Mouse (Mus musculus) thymus, postnatal 36 days (tissue): ENCODE measurements around the gene Hes2.

ENCODE experiments used
- DNase-seq, 2 experiments: peaks; one replicate each; pipeline ENCODE4 v3.0.0; 2022; ENCODE audit warnings: mixed read lengths in 2 of 2

The Hes2 gene

GRCm38 (mm10) chr4:152132772-152133169 lies 25.9 kb upstream of the Hes2 start:
- DNase-seq: no peak

GRCm38 (mm10) chr4:152133213-152133612 lies 25.5 kb upstream of the Hes2 start:
- DNase-seq: no peak

GRCm38 (mm10) chr4:152134507-152134906 lies 24.2 kb upstream of the Hes2 start:
- DNase-seq: peak; percentile 69 to 72

GRCm38 (mm10) chr4:152135363-152135762 lies 23.3 kb upstream of the Hes2 start:
- DNase-seq: no peak

- no peak for DNase-seq
These were observed 22.4 kb upstream of the Hes2 start for GRCm38 (mm10) chr4:152136112-152136875.

- DNase-seq: no peak
These were observed 21.8 kb upstream of the Hes2 start for GRCm38 (mm10) chr4:152136876-152137250.

GRCm38 (mm10) chr4:152138497-152139260 lies 20.0 kb upstream of the Hes2 start:
- DNase-seq: peak; percentile 78 to 79

- peak in 1 of 2 experiments; percentile 40 for DNase-seq
These were observed 18.2 kb upstream of the Hes2 start for GRCm38 (mm10) chr4:152140441-152140840.

- no peak for DNase-seq
These were observed 17.0 kb upstream of the Hes2 start for GRCm38 (mm10) chr4:152141521-152142135.

- DNase-seq: no peak
These were observed 15.0 kb upstream of the Hes2 start for GRCm38 (mm10) chr4:152143632-152144031.

- no peak for DNase-seq
These were observed 13.2 kb upstream of the Hes2 start for GRCm38 (mm10) chr4:152145473-152145872.

- DNase-seq: no peak
These were observed 12.4 kb upstream of the Hes2 start for GRCm38 (mm10) chr4:152146033-152146827.

GRCm38 (mm10) chr4:152150546-152150945 lies 8.1 kb upstream of the Hes2 start:
- DNase-seq: no peak

GRCm38 (mm10) chr4:152151451-152151965 lies 7.2 kb upstream of the Hes2 start:
- DNase-seq: no peak

GRCm38 (mm10) chr4:152151966-152152544 lies 6.6 kb upstream of the Hes2 start, which contains the start of gene Espn:
TSS of gene Espn (minus strand) at chr4:152152371.
- peak; percentile 63 for DNase-seq

GRCm38 (mm10) chr4:152153771-152154177 lies 4.9 kb upstream of the Hes2 start:
- DNase-seq: peak; percentile 90 to 94

- no peak for DNase-seq
These were observed 3.6 kb upstream of the Hes2 start for GRCm38 (mm10) chr4:152155019-152155418.

GRCm38 (mm10) chr4:152157779-152158584 lies 685 bp upstream of the Hes2 start:
- DNase-seq: peak; percentile 48 to 53

- no peak for DNase-seq
These were observed 615 bp downstream of the Hes2 start for GRCm38 (mm10) chr4:152159285-152159678.

GRCm38 (mm10) chr4:152160748-152161147 lies 2.1 kb downstream of the Hes2 start:
- no peak for DNase-seq

GRCm38 (mm10) chr4:152161601-152162000 lies 2.9 kb downstream of the Hes2 start:
- no peak for DNase-seq
